Mouse (Mus musculus) cerebellum, adult 2 months (tissue): Measurements from ENCODE around the gene Med28.

ENCODE experiments used
- CTCF ChIP-seq: fragments of 200-500 bp; IDR thresholded peaks from 2 replicates; pipeline ENCODE4 v1.5.1; 2011; ENCODE audit warnings: low read depth, mild to moderate bottlenecking, control low read depth, low read length, moderate library complexity, borderline replicate concordance; ENCODE audit not compliant: insufficient read depth
- POLR2A ChIP-seq: fragments of 200-500 bp; IDR thresholded peaks from 2 replicates; pipeline ENCODE4 v1.6.1; 2011; ENCODE audit warnings: low read length, control low read depth, borderline replicate concordance; ENCODE audit not compliant: insufficient read depth

DNA sequence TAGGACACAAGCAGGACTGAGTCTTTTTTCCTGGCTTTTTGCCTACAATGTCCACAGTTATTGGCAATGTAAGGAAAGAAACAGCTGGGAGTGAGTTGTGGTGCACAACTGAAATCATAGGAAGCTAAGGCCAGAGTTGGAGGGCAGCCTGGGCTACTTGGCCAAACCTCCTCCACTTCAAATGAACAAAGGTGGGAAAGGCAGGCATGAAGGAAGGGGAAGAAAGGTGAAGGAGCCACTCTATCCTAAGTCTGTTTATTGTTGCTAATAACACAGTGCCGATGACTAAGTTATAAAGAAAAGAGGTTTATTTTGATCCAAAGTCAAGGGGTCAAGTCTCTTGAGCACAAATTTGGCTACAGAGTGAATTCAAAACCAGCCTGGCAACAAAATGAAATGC lies 57.3 kb downstream of the Med28 start:
- TF ChIP-seq POLR2A (no peak), CTCF (no peak)
